Mouse (Mus musculus): ENCODE data around the gene Gli2. TPM values are rescaled to one million over a fixed set of nuclear protein-coding genes. Genes with fewer than 3 reads are reported as not detected.

The Gli2 gene
- total and polyA plus RNA-seq, 2 experiments from 2014 or later: 3.0 to 13.9 TPM

DNA sequence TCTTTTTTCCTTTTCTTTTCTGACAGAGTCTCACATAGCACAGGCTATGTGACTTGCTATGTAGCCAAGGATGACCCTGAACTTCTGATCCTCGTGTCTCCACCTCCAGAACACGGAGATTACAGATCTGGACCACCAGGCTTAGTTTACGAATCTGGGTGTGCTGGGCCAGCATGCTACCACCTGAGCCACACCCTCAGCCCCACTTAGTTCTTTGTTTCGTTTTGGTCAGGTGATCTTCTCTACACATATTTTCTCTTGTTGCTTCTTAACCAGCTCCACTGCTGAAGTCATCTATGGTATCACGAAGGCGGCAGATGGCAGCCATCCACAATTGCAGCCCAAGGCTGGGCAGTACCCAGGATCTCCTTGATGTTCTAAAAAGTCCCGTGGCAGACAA lies 20.5 kb upstream of the Gli2 start:
- no peak overlapping the region for H3K4me3 ChIP-seq (ENCODE audit: low read length)
- no peak overlapping the region for H3K27ac ChIP-seq
- DNase-seq (ENCODE audit: low spot score): no peak
- H3K27me3 ChIP-seq (ENCODE audit: insufficient read depth, low read length): no peaks in the 10 kb centered on the region
- H3K4me1 ChIP-seq (ENCODE audit: insufficient read depth, low read length): no peaks in the 10 kb centered on the region
- H3K9ac ChIP-seq (replicated peaks; ENCODE audit: low read length): no peak overlapping the region
- no peaks in the 10 kb centered on the region for H3K36me3 ChIP-seq (ENCODE audit: insufficient read depth, low read length)
- H3K4me2 ChIP-seq (ENCODE audit: low read depth, low read length): no peak overlapping the region
- 87% methylated on average over 7 of the region's 7 CpGs for WGBS
- no peak for ATAC-seq
- no peaks in the 10 kb centered on the region for H3K9me3 ChIP-seq (ENCODE audit: low read length)
- no peak for TF ChIP-seq CTCF (IDR thresholded peaks at IDR 0.05; ENCODE audit: low read depth)

DNA sequence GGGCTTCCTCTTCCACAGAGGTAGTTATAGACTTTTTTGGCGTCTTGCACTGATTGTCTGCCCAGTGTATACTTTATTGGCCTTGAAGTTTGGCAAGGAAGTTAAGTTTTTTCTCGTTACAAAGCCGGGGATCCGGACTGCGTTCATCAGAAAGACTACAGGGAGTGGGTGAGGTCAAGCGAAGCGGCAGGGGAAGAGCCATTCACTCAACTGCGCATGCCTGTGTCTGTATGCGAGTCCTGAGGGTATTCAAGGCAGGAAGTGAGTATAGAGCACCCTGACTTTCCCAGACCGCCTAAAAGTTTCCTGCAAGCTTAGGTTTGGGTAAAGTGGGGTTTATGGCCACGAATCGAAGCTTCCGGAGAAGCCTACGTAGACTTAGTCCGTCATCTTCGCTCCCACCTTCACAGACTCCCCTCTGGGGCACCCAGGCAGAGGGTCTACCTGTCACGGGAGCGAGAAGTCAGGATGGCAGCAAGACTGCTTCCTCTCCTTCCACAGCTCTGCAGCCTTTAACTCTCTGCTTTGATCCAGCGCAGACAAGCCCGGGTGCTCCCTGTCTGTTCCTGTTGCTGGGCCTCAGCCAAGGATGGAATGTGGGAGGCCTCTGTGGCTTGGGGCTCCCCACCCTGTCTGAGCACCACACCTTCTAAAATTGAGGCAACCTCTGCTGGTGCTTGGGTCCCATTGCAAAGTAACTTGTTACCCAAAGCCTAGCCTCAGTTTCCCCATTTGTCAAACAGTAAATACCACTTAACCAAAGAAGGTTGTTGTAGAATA lies 11.7 kb upstream of the Gli2 start:
- Histone ChIP-seq H3K9ac (replicated peaks; ENCODE audit: low read length) (no peak overlapping the region), H3K36me3 (ENCODE audit: insufficient read depth, low read length) (no peaks in the 10 kb centered on the region), H3K27ac (no peak overlapping the region), H3K4me3 (ENCODE audit: low read length) (no peak overlapping the region), H3K4me1 (ENCODE audit: insufficient read depth, low read length) (no peaks in the 10 kb centered on the region), H3K4me2 (ENCODE audit: low read depth, low read length) (no peak overlapping the region), H3K27me3 (ENCODE audit: insufficient read depth, low read length) (no peaks in the 10 kb centered on the region), H3K9me3 (ENCODE audit: low read length) (no peaks in the 10 kb centered on the region)
- WGBS: 74% methylated on average over 20 of the region's 20 CpGs
- ATAC-seq (no peak), DNase-seq (ENCODE audit: low spot score) (no peak)
- TF ChIP-seq CTCF (IDR thresholded peaks at IDR 0.05; ENCODE audit: low read depth): no peak

DNA sequence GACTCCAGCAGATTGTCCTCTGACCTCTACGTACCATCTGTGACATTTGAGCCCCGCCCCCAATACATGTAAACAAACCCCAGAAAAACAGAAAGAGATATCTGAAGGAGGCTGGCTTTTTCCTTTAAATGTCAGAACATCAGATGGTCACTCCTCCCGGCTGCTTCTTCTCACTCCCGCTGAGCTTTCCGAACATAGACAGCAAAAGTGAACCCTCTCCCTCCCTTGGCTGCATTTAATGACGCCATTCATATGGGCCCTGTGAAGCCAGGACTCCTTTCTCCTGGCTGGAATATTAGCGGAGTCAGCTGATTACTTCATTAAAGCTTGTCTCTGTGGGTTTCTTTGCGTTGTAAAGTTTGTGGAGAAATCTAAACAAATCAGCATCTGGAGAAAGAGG lies 3.1 kb upstream of the Gli2 start:
- no peak overlapping the region for H3K27ac ChIP-seq
- WGBS: 56% methylated on average over 8 of the region's 8 CpGs
- ATAC-seq: no peak
- H3K27me3 ChIP-seq (ENCODE audit: insufficient read depth, low read length): 0 out of 2 replicates have a peak, but pooled peaks cover 3% of the 10 kb centered on the region
- no peak overlapping the region for H3K9ac ChIP-seq (replicated peaks; ENCODE audit: low read length)
- no peak overlapping the region for H3K4me3 ChIP-seq (ENCODE audit: low read length)
- no peaks in the 10 kb centered on the region for H3K36me3 ChIP-seq (ENCODE audit: insufficient read depth, low read length)
- H3K4me2 ChIP-seq (ENCODE audit: low read depth, low read length): no peak overlapping the region
- no peak for DNase-seq (ENCODE audit: low spot score)
- no peak for TF ChIP-seq CTCF (IDR thresholded peaks at IDR 0.05; ENCODE audit: low read depth)
- peaks cover 8% of the 10 kb centered on the region for H3K4me1 ChIP-seq (ENCODE audit: insufficient read depth, low read length)
- H3K9me3 ChIP-seq (ENCODE audit: low read length): no peaks in the 10 kb centered on the region

DNA sequence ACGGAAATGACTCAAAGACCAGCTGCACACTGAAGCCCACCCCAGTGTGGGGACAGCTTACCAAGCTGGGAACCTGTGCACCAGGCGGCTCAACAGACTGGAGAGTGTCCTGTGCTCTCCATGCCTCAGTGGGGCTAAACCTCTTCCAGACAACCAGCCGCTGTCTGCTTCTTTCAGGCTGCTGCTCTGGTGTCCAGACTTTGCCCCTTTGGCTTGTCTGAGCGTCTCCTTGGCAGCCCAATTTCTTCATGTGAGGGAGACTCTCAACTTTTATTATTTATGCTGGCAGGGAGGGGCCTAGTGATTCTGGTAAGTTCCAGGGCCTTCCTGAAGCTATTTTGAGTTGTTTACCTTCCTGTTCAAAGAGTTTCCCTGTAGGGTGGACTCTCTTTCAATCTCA lies 2.4 kb upstream of the Gli2 start:
- peaks cover 14% of the 10 kb centered on the region for H3K4me1 ChIP-seq (ENCODE audit: insufficient read depth, low read length)
- WGBS: 90% methylated on average over 4 of the region's 4 CpGs
- H3K27me3 ChIP-seq (ENCODE audit: insufficient read depth, low read length): 0 out of 2 replicates have a peak, but pooled peaks cover 7% of the 10 kb centered on the region
- DNase-seq (ENCODE audit: low spot score) (no peak), ATAC-seq (no peak)
- H3K36me3 ChIP-seq (ENCODE audit: insufficient read depth, low read length): no peaks in the 10 kb centered on the region
- no peak for TF ChIP-seq CTCF (IDR thresholded peaks at IDR 0.05; ENCODE audit: low read depth)
- H3K9me3 ChIP-seq (ENCODE audit: low read length): no peaks in the 10 kb centered on the region
- no peak overlapping the region for H3K27ac ChIP-seq
- no peak overlapping the region for H3K9ac ChIP-seq (replicated peaks; ENCODE audit: low read length)
- H3K4me3 ChIP-seq (ENCODE audit: low read length): no peak overlapping the region
- no peak overlapping the region for H3K4me2 ChIP-seq (ENCODE audit: low read depth, low read length)

DNA sequence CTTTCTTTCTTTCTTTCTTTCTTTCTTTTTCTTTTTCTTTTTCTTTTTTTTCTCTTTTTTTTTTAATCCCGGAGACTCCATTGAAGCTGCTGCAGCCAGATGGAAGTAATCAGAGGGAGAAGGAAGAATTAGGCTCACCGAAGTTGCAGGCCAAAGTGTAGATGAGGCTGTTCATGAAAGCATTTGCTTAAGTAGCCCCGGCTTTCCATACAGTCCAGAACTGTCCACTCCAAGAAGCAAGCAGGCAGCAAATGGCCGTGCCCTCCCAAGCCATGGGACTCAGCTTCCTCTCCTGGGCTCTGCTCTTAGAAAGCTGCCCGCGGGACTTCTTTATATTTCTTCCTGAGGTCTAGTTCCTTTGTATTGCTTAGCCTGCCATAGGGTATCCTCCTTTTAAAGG lies 1.0 kb upstream of the Gli2 start:
- H3K27me3 ChIP-seq (ENCODE audit: insufficient read depth, low read length): 0 out of 2 replicates have a peak, but pooled peaks cover 12% of the 10 kb centered on the region
- peak overlapping the region; percentile 71; the same call in 1 of the 2 replicates for H3K27ac ChIP-seq
- ATAC-seq (no peak), DNase-seq (ENCODE audit: low spot score) (no peak)
- WGBS: 17% methylated on average over 6 of the region's 6 CpGs
- H3K4me2 ChIP-seq (ENCODE audit: low read depth, low read length): peak overlapping the region; percentile 91
- no peaks in the 10 kb centered on the region for H3K36me3 ChIP-seq (ENCODE audit: insufficient read depth, low read length)
- H3K4me1 ChIP-seq (ENCODE audit: insufficient read depth, low read length): peaks cover 16% of the 10 kb centered on the region
- TF ChIP-seq CTCF (IDR thresholded peaks at IDR 0.05; ENCODE audit: low read depth): no peak
- H3K9ac ChIP-seq (replicated peaks; ENCODE audit: low read length): no peak overlapping the region
- H3K4me3 ChIP-seq (ENCODE audit: low read length): peak overlapping the region; percentile 39
- no peaks in the 10 kb centered on the region for H3K9me3 ChIP-seq (ENCODE audit: low read length)

DNA sequence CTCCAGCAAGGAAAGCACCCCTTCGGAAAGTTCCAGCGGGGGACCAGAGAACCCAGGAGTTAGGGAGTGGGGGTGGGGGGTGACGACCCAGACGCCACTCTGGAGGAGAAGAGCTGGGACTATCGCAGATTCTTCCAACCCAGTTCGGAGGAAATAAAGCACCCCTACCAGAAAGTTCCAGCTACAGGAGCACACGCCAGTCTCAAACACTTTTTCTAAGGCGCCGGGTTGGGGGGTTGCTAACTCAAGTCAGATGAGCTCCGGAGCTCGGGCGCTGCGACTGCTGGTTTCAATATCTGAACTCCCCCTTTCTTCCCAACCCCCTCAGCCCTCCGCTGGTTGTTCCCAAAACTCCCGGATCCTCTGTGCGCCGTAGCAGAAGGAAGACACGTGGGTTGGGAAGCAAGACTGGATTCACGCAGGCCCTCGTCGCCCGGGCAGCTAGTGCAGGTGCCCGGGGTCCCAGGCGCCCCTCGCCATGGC lies 494 bp upstream of the Gli2 start:
- WGBS: 1% methylated on average over 24 of the region's 25 CpGs
- TF ChIP-seq CTCF (IDR thresholded peaks at IDR 0.05; ENCODE audit: low read depth): no peak
- Histone ChIP-seq H3K27ac (peak overlapping the region; percentile 71; the same call in 1 of the 2 replicates), H3K4me3 (ENCODE audit: low read length) (peak overlapping the region; percentile 39), H3K4me2 (ENCODE audit: low read depth, low read length) (peak overlapping the region; percentile 91), H3K4me1 (ENCODE audit: insufficient read depth, low read length) (peaks cover 16% of the 10 kb centered on the region), H3K27me3 (ENCODE audit: insufficient read depth, low read length) (0 out of 2 replicates have a peak, but pooled peaks cover 12% of the 10 kb centered on the region), H3K9me3 (ENCODE audit: low read length) (no peaks in the 10 kb centered on the region), H3K36me3 (ENCODE audit: insufficient read depth, low read length) (no peaks in the 10 kb centered on the region), H3K9ac (replicated peaks; ENCODE audit: low read length) (peak overlapping the region; percentile 37; the same call in 1 of the 2 replicates)
- ATAC-seq: peak; percentile 50
- peak; percentile 60 for DNase-seq (ENCODE audit: low spot score)
